Mouse (Mus musculus) bone marrow, adult 2 months (tissue): ENCODE measurements around the gene AC134908.4. TPM values are rescaled to one million over a fixed set of nuclear protein-coding genes. Genes with fewer than 3 reads are reported as not detected.

Experiments used
- H3K27ac ChIP-seq: fragments of 200-500 bp; 2 replicates; pipeline ENCODE4 v1.5.1; 2012; ENCODE audit warnings: low read depth, mild to moderate bottlenecking, control low read depth, inconsistent platforms, low read length; ENCODE audit not compliant: control insufficient read depth, poor library complexity, insufficient read depth
- H3K4me1 ChIP-seq: fragments of 200-500 bp; 2 replicates; pipeline ENCODE4 v1.6.1; 2011; ENCODE audit warnings: low read length; ENCODE audit not compliant: control insufficient read depth, insufficient read depth
- H3K4me3 ChIP-seq: fragments of 200-500 bp; replicated peaks from 2 replicates; pipeline ENCODE3; 2011; ENCODE audit warnings: mild to moderate bottlenecking, low read depth, low read length, control low read depth; ENCODE audit not compliant: control insufficient read depth
- CTCF ChIP-seq: fragments of 200-500 bp; IDR thresholded peaks from 2 replicates; pipeline ENCODE4 v1.5.1; 2011; ENCODE audit warnings: low read length, control low read depth; ENCODE audit not compliant: control insufficient read depth, insufficient read depth
- POLR2A ChIP-seq: fragments of 200-500 bp; IDR thresholded peaks from 2 replicates; pipeline ENCODE4 v1.6.1; 2011; ENCODE audit warnings: low read depth, mild to moderate bottlenecking, control low read depth, low read length, borderline replicate concordance; ENCODE audit not compliant: control insufficient read depth
- WGBS: fragments of 180-500 bp; shearing (Covaris S2); methylation state at CpG from one replicate; pipeline ENCODE4 v1.1.7; 2018; 5-methylcytosine and 5-hydroxymethylcytosine counted together
- polyA plus RNA-seq: library from polyadenylated mRNA; stranded (reverse); fragments of >200 nt; gene quantifications from 2 replicates; pipeline ENCODE4 v1.2.4, GENCODE M21; 2011; ENCODE audit warnings: low replicate concordance; ENCODE audit not compliant: missing spikeins, insufficient read depth, insufficient read length

The AC134908.4 gene
- polyA plus RNA-seq, 1 experiment = not detected

DNA sequence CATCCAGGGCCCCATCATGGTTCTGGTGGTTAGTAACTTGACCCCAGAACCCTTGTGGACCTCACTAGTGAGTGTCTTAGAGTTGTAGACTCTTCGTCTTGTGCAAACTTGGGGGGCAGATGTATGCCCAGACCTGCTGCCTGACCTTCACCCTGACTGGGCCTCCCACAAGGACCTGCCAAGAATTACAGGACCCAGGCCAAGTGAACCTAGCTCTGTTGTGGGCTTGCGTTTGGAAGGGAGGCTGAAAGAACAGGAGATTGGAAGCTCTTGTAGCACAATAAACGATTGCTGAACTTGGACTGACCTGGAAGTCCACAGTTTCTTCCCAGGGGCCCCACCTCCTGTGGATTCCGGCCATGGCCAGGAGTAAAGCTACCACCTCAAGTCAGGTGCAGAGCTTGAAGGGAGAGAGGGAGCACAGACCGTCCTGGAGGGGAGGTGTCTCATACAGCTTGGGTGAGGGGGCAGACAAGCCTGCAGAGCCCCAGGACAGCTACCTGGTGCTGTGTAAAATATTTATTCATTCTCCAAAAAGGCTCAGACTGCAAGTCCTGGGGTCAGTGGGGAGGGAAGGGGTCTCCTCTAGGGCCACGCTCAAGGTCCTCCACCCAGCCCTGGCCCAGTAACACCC lies 38.6 kb upstream of the AC134908.4 start:
- peak overlapping the region; percentile 87 for H3K4me3 ChIP-seq
- TF ChIP-seq CTCF (no peak), POLR2A (no peak)
- WGBS = 44% methylated on average over 6 of the region's 6 CpGs
- H3K27ac ChIP-seq = no peak overlapping the region
- H3K4me1 ChIP-seq = peaks cover 4% of the 10 kb centered on the region; the same call in 1 of the 2 replicates

DNA sequence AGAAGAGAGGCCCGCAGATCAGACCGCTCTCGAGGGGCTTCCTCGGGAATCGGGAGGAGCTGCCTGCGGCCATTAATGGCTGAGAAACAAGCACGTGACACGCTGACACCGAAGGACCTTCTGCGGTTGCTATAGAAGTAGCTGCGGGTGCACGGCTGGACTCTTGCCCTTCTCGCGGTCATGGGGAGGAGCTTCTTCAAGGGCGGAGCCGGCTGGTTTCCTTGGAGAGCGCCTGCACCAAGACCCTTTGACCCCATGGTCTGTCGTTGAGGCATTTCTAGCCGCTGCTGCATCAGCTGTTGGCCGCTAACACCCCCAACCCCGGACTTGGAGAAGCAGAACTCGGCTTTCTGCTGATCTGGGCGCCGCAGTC lies 37.8 kb upstream of the AC134908.4 start, which contains the start of gene Stub1:
Gene Stub1, minus strand, starts transcription at position 114 of the 373 bp plus-strand sequence.
- TF ChIP-seq POLR2A = no peak
- no peak for TF ChIP-seq CTCF
- Histone ChIP-seq H3K27ac (peak within 1 kb of the TSS; percentile 89), H3K4me1 (peaks cover 7% of the 10 kb centered on the region; the same call in 1 of the 2 replicates), H3K4me3 (peak within 1 kb of the TSS; percentile 87)
- under 1% methylated on average over 24 of the region's 24 CpGs for WGBS

GRCm38 (mm10) chr17:25832436-25833290 lies 37.2 kb upstream of the AC134908.4 start:
- H3K4me3 ChIP-seq = peak overlapping the region; percentile 87
- peak overlapping the region; percentile 89 for H3K27ac ChIP-seq
- peaks cover 7% of the 10 kb centered on the region; the same call in 1 of the 2 replicates for H3K4me1 ChIP-seq
- no peak for TF ChIP-seq CTCF
- TF ChIP-seq POLR2A = peak; percentile 82; the same call in 1 of the 2 replicates
- under 1% methylated on average over 77 of the region's 77 CpGs for WGBS

- no peak overlapping the region; the same call in 1 of the 2 replicates for H3K27ac ChIP-seq
- peak overlapping the region; percentile 69 for H3K4me3 ChIP-seq
- TF ChIP-seq CTCF (no peak), POLR2A (no peak)
- peaks cover 7% of the 10 kb centered on the region; the same call in 1 of the 2 replicates for H3K4me1 ChIP-seq
- WGBS = 51% methylated on average over 21 of the region's 21 CpGs
Measured at GRCm38 (mm10) chr17:25831451-25832281, 36.2 kb upstream of the AC134908.4 start.

- no peak overlapping the region for H3K27ac ChIP-seq
- no peak overlapping the region for H3K4me3 ChIP-seq
- H3K4me1 ChIP-seq = peaks cover 7% of the 10 kb centered on the region; the same call in 1 of the 2 replicates
- 88% methylated on average over 14 of the region's 14 CpGs for WGBS
- no peak for TF ChIP-seq CTCF
- TF ChIP-seq POLR2A = no peak
Measured at GRCm38 (mm10) chr17:25830806-25831431, 35.5 kb upstream of the AC134908.4 start.

DNA sequence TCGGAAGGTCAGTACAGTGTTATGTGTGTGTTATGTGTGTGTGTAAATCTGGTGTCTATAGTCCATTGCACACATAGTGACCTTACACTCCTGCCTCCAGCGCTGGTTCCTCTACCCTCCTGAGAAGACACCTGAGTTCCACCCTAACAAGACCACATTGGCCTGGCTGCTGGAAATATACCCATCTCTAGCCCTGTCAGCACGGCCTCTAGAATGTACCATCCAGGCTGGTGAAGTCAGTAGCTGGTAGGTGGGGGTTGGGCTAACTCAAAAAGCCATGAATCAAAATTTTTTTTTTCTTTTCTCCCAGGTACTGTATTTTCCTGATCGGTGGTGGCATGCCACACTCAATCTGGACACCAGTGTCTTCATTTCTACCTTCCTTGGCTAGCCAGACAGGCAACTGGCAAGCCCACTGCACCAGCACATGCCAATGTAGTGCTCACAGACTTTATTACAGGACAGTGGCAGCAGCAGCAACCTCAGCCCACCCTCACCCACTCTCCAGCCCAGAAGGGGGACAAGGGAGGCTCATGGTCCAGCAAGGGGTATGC lies 34.8 kb upstream of the AC134908.4 start:
- Histone ChIP-seq H3K4me3 (no peak overlapping the region), H3K27ac (no peak overlapping the region), H3K4me1 (peaks cover 7% of the 10 kb centered on the region; the same call in 1 of the 2 replicates)
- TF ChIP-seq POLR2A = no peak
- no peak for TF ChIP-seq CTCF
- 81% methylated on average over 4 of the region's 4 CpGs for WGBS

- H3K4me3 ChIP-seq = peak overlapping the region; percentile 80
- peaks cover 7% of the 10 kb centered on the region; the same call in 1 of the 2 replicates for H3K4me1 ChIP-seq
- peak overlapping the region; percentile 20; the same call in 1 of the 2 replicates for H3K27ac ChIP-seq
- 48% methylated on average over 8 of the region's 8 CpGs for WGBS
- TF ChIP-seq CTCF (no peak), POLR2A (no peak)
Measured at GRCm38 (mm10) chr17:25829558-25830017, 34.1 kb upstream of the AC134908.4 start.
